Mouse (Mus musculus): Measurements from ENCODE around the gene Trmt2a.

GRCm38 (mm10) chr16:18228856-18229255 is 19.6 kb upstream of the Trmt2a start:
- TF ChIP-seq CTCF (IDR thresholded peaks at IDR 0.05; ENCODE audit: extremely low read depth, insufficient read depth, insufficient read length, insufficient replicate concordance) (no peak), POLR2A (IDR thresholded peaks at IDR 0.05; ENCODE audit: low read depth, low read length) (no peak)
